Mouse (Mus musculus): ENCODE results near the gene E2f4. TPM values are rescaled to one million over a fixed set of nuclear protein-coding genes. Genes with fewer than 3 reads are reported as not detected.

E2f4 gene
- total and polyA plus RNA-seq, 3 experiments = 97.9 to 313 (median 98.5) TPM

- no peak for TF ChIP-seq KAT2A (conservative IDR thresholded peaks at IDR 0.05; ENCODE audit: low read depth, low read length)
- no peak for TF ChIP-seq E2F4 (IDR thresholded peaks at IDR 0.05; ENCODE audit: borderline replicate concordance, low read depth, low read length)
- peak; percentile 74 for TF ChIP-seq GATA1 (IDR thresholded peaks at IDR 0.05; ENCODE audit: low read depth, low read length)
- TF ChIP-seq TBP (IDR thresholded peaks at IDR 0.05; ENCODE audit: low read depth, low read length) = peak; percentile 56; the same call in 1 of the 2 replicates
- peak; percentile 53; the same call in 1 of the 2 replicates for TF ChIP-seq MXI1 (IDR thresholded peaks at IDR 0.05; ENCODE audit: low read depth, low read length)
- TF ChIP-seq CHD2 (IDR thresholded peaks at IDR 0.05; ENCODE audit: low read length) = no peak
- TF ChIP-seq NELFE (IDR thresholded peaks at IDR 0.05; ENCODE audit: low read depth, low read length) = peak; percentile 55
- no peak for TF ChIP-seq ZKSCAN1 (IDR thresholded peaks at IDR 0.05; ENCODE audit: low read depth, low read length)
- no peak for TF ChIP-seq ELF1 (IDR thresholded peaks at IDR 0.05; ENCODE audit: low read depth, low read length)
- TF ChIP-seq CHD1 (IDR thresholded peaks at IDR 0.05; ENCODE audit: low read depth, low read length) = no peak
- TF ChIP-seq HCFC1 (IDR thresholded peaks at IDR 0.05; ENCODE audit: low read depth, low read length) = no peak
- peak; percentile 59 to 85 for TF ChIP-seq EP300 (IDR thresholded peaks at IDR 0.05; ENCODE audit: low read depth in 1 of 2, low read length in 2 of 2)
Measured at GRCm38 (mm10) chr8:105339886-105340635, 42.6 kb downstream of the E2f4 start (continued).

- H3K79me2 ChIP-seq (ENCODE audit: control insufficient read depth, insufficient read depth, low read length, poor library complexity) = no peaks in the 10 kb centered on the region
- H3K9ac ChIP-seq (ENCODE audit: control insufficient read depth, low read depth, low read length, poor library complexity, severe bottlenecking) = no peak overlapping the region
- TF ChIP-seq NELFE (IDR thresholded peaks at IDR 0.05; ENCODE audit: low read depth, low read length) = no peak
- no peak for TF ChIP-seq MYB (IDR thresholded peaks at IDR 0.05; ENCODE audit: low read depth, low read length)
- no peak for TF ChIP-seq JUND (IDR thresholded peaks at IDR 0.05; ENCODE audit: low read depth, low read length)
- no peak for TF ChIP-seq RCOR1 (IDR thresholded peaks at IDR 0.05; ENCODE audit: low read depth, low read length)
- no peak for TF ChIP-seq MXI1 (IDR thresholded peaks at IDR 0.05; ENCODE audit: low read depth, low read length)
- TF ChIP-seq HCFC1 (IDR thresholded peaks at IDR 0.05; ENCODE audit: low read depth, low read length) = no peak
- no peak for TF ChIP-seq NRF1 (IDR thresholded peaks at IDR 0.05; ENCODE audit: insufficient read depth, low read depth, low read length, poor library complexity, severe bottlenecking)
- no peak for TF ChIP-seq USF2 (IDR thresholded peaks at IDR 0.05; ENCODE audit: borderline replicate concordance in 1 of 2, insufficient read depth in 1 of 2, low read depth in 1 of 2, low read length in 2 of 2)
- TF ChIP-seq TAL1 (IDR thresholded peaks at IDR 0.05; ENCODE audit: low read length) = no peak
- TF ChIP-seq EP300 (IDR thresholded peaks at IDR 0.05; ENCODE audit: low read depth in 1 of 2, low read length in 2 of 2) = no peak
- no peak for TF ChIP-seq TCF12 (IDR thresholded peaks at IDR 0.05; ENCODE audit: low read depth, low read length)
- no peak for TF ChIP-seq ZMIZ1 (IDR thresholded peaks at IDR 0.05; ENCODE audit: low read depth, low read length)
- TF ChIP-seq POLR2A (IDR thresholded peaks at IDR 0.05; ENCODE audit: control insufficient read depth in 1 of 2, insufficient read depth in 1 of 2, low read depth in 1 of 2, low read length in 2 of 2, poor library complexity in 1 of 2) = no peak
- no peak for TF ChIP-seq GABPA (IDR thresholded peaks at IDR 0.05; ENCODE audit: low read depth, low read length)
- TF ChIP-seq CHD2 (IDR thresholded peaks at IDR 0.05; ENCODE audit: low read length) = no peak
- no peak for TF ChIP-seq SMC3 (IDR thresholded peaks at IDR 0.05; ENCODE audit: low read depth, low read length)
- no peak for TF ChIP-seq MAZ (IDR thresholded peaks at IDR 0.05; ENCODE audit: low read depth, low read length)
- H3K4me1 ChIP-seq (ENCODE audit: control insufficient read depth in 1 of 2, insufficient read depth in 2 of 2, low read length in 2 of 2) = peaks cover 25 to 71% of the 10 kb centered on the region in 2 experiments
- no peak overlapping the region for H3K27ac ChIP-seq (ENCODE audit: control insufficient read depth, low read depth, low read length)
- H3K9me3 ChIP-seq (replicated peaks; ENCODE audit: insufficient read depth, low read length) = no peaks in the 10 kb centered on the region
- no peaks in the 10 kb centered on the region for H3K27me3 ChIP-seq (ENCODE audit: control insufficient read depth in 1 of 2, insufficient read depth in 2 of 2, low read length in 2 of 2)
- peaks cover 0 to 53% of the 10 kb centered on the region in 2 experiments; a peak in 2 of 4 replicates for H3K36me3 ChIP-seq (ENCODE audit: control insufficient read depth in 1 of 2, insufficient read depth in 2 of 2, low read length in 2 of 2)
- no peak for DNase-seq (ENCODE audit: low read depth, low spot score)
- H3K4me3 ChIP-seq (ENCODE audit: control insufficient read depth in 1 of 2, insufficient read depth in 1 of 2, low read depth in 2 of 2, low read length in 2 of 2) = no peak overlapping the region
Measured at GRCm38 (mm10) chr8:105341399-105341798, 43.9 kb downstream of the E2f4 start.
